Comparison of ENCODE assay signal across 8 mouse cellular contexts in the genomic region with DNA sequence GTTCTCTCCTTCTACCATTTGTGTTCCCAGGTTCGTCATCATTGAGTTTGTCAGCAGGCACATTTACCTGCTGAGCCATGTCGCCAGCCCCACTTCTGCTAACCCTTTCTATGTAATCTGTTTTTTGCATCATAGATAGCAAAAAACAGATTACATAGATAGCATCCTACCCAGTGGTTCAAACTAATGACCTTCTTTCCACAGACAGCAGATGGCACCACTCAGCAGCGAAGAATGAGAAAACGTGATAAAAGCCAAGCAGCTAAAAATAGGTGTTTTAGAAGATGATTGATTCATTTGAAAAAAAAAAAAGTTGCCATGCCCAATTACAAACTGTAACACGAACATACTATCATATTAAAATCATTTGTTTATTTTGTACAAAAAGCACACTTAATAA.
DNase-seq lines count a peak whose midpoint lies in the region; ATAC-seq and TF ChIP-seq lines count a peak whose summit lies in the region.
"Had no signal": no experiment of that assay in that cellular context is flagged by ENCODE, and none has a peak within 500 bp of the region (broad histone marks: within the 10 kb centered on the region; RNA-seq: fewer than 3 reads in every experiment).

No protein-coding gene starts in this region.

- H3K27ac ChIP-seq in kidney, postnatal 0 days: no peak overlapping the region
- no peak overlapping the region for H3K27ac ChIP-seq in kidney, embryonic 16.5 days (ENCODE audit: low read length)
- H3K27ac ChIP-seq in liver, embryonic 14.5 days: peak overlapping the region; percentile 96
- H3K27ac ChIP-seq: midbrain, embryonic 12.5 days had no signal

- TF ChIP-seq EP300 in liver, embryonic 14.5 days (IDR thresholded peaks at IDR 0.05; ENCODE audit: low read depth): no peak

- no peak overlapping the region for H3K9ac ChIP-seq in kidney, postnatal 0 days (ENCODE audit: low read depth, low read length)
- no peak overlapping the region for H3K9ac ChIP-seq in kidney, embryonic 16.5 days (replicated peaks; ENCODE audit: low read length)
- no peak overlapping the region for H3K9ac ChIP-seq in liver, embryonic 14.5 days (replicated peaks)
- H3K9ac ChIP-seq: midbrain, embryonic 12.5 days had no signal

- 45% methylated on average over 5 of the region's 5 CpGs for WGBS in kidney, postnatal 0 days
- 45% methylated on average over 5 of the region's 5 CpGs for WGBS in kidney, embryonic 16.5 days
- WGBS in liver, embryonic 14.5 days (ENCODE audit: insufficient replicate concordance): 31% methylated on average over 5 of the region's 5 CpGs

- DNase-seq in kidney, postnatal 0 days (ENCODE audit: low spot score): peak; percentile 20
- peak; percentile 70 for DNase-seq in adipocyte (ENCODE audit: low spot score)
- peak; percentile 62 to 69 for DNase-seq in cerebellum, postnatal 10 days
- DNase-seq in liver, embryonic 14.5 days (ENCODE audit: low read depth in 3 of 3, low spot score in 3 of 3): peak; percentile 33 to 51 (median 47)
- no peak for DNase-seq in thymus, postnatal 4 days
- no peak for DNase-seq in natural killer cell, adult 2 months (ENCODE audit: low spot score in 2 of 2)

- no peak overlapping the region for H3K4me3 ChIP-seq in kidney, postnatal 0 days (replicated peaks; ENCODE audit: low read depth, low read length)
- H3K4me3 ChIP-seq in kidney, embryonic 16.5 days (ENCODE audit: low read length): no peak overlapping the region
- H3K4me3 ChIP-seq in liver, embryonic 14.5 days (ENCODE audit: insufficient read depth in 1 of 2, low read depth in 2 of 2, low read length in 2 of 2): no peak overlapping the region
- H3K4me3 ChIP-seq: midbrain, embryonic 12.5 days had no signal

- ATAC-seq in kidney, postnatal 0 days (replicated peaks; ENCODE audit: low FRiP score, low read depth): no peak
- ATAC-seq in kidney, embryonic 16.5 days (ENCODE audit: low FRiP score, low TSS enrichment): no peak
- no peak for ATAC-seq in liver, embryonic 14.5 days (ENCODE audit: insufficient read depth)

- no peaks in the 10 kb centered on the region for H3K4me1 ChIP-seq in kidney, postnatal 0 days (replicated peaks; ENCODE audit: insufficient read depth, low read length)
- H3K4me1 ChIP-seq in kidney, embryonic 16.5 days (ENCODE audit: insufficient read depth, low read length): 0 out of 2 replicates have a peak, but pooled peaks cover 3% of the 10 kb centered on the region
- H3K4me1 ChIP-seq in liver, embryonic 14.5 days (replicated peaks; ENCODE audit: control insufficient read depth in 2 of 2, insufficient read depth in 2 of 2, low read length in 1 of 2): peaks cover 28 to 31% of the 10 kb centered on the region in 2 experiments
- H3K4me1 ChIP-seq: midbrain, embryonic 12.5 days had no signal

- H3K9me3 ChIP-seq in kidney, postnatal 0 days (replicated peaks; ENCODE audit: low read length): no peaks in the 10 kb centered on the region
- H3K9me3 ChIP-seq in kidney, embryonic 16.5 days (ENCODE audit: low read length): no peaks in the 10 kb centered on the region
- no peaks in the 10 kb centered on the region for H3K9me3 ChIP-seq in liver, embryonic 14.5 days (ENCODE audit: control insufficient read depth, low read length)
- H3K9me3 ChIP-seq: midbrain, embryonic 12.5 days had no signal

- no peaks in the 10 kb centered on the region for H3K36me3 ChIP-seq in kidney, postnatal 0 days (ENCODE audit: insufficient read depth, low read length)
- no peaks in the 10 kb centered on the region for H3K36me3 ChIP-seq in kidney, embryonic 16.5 days (ENCODE audit: insufficient read depth, low read length)
- H3K36me3 ChIP-seq in liver, embryonic 14.5 days (replicated peaks; ENCODE audit: control insufficient read depth, insufficient read depth, low read depth): no peaks in the 10 kb centered on the region
- H3K36me3 ChIP-seq: midbrain, embryonic 12.5 days had no signal

- H3K4me2 ChIP-seq in kidney, postnatal 0 days (ENCODE audit: low read length): no peak overlapping the region
- no peak overlapping the region for H3K4me2 ChIP-seq in kidney, embryonic 16.5 days (replicated peaks; ENCODE audit: low read depth, low read length)
- peak overlapping the region; percentile 48 for H3K4me2 ChIP-seq in liver, embryonic 14.5 days (ENCODE audit: low read depth)
- H3K4me2 ChIP-seq: midbrain, embryonic 12.5 days had no signal

- no peaks in the 10 kb centered on the region for H3K27me3 ChIP-seq in kidney, postnatal 0 days (ENCODE audit: insufficient read depth, low read length)
- H3K27me3 ChIP-seq in kidney, embryonic 16.5 days (ENCODE audit: insufficient read depth, low read length): no peaks in the 10 kb centered on the region
- H3K27me3 ChIP-seq in liver, embryonic 14.5 days (ENCODE audit: control insufficient read depth, insufficient read depth, low read length): no peaks in the 10 kb centered on the region

- peak; percentile 61 for TF ChIP-seq CTCF in kidney, postnatal 0 days (IDR thresholded peaks at IDR 0.05; ENCODE audit: low read depth)
- peak; percentile 56 for TF ChIP-seq CTCF in liver, embryonic 14.5 days (IDR thresholded peaks at IDR 0.05; ENCODE audit: low read depth)

Comparison
In these comparisons a context has a peak if more than half of its experiments do, and no peak if none do; other contexts are left out.
1. DNase-seq: peak in kidney, postnatal 0 days (single experiment), adipocyte (single experiment), cerebellum, postnatal 10 days (2 of 2) and liver, embryonic 14.5 days (3 of 3); none in thymus, postnatal 4 days (single experiment) and natural killer cell, adult 2 months (0 of 2).